ENCODE assay signal across 9 mouse cellular contexts in genomic region chr19:25237492-25238040, GRCm38 (mm10). TPM values are rescaled to one million over a fixed set of nuclear protein-coding genes. Genes with fewer than 3 reads are reported as not detected.
DNase-seq lines count a peak whose midpoint lies in the region; ATAC-seq and TF ChIP-seq lines count a peak whose summit lies in the region.
"Had no signal": no experiment of that assay in that cellular context is flagged by ENCODE, and none has a peak within 500 bp of the region (broad histone marks: within the 10 kb centered on the region; RNA-seq: fewer than 3 reads in every experiment).

No protein-coding gene starts in this region.

- no peak overlapping the region for H3K27ac ChIP-seq in forebrain, embryonic 11.5 days (ENCODE audit: low read depth, low read length)

- no peaks in the 10 kb centered on the region; the same call in 1 of the 2 replicates for H3K9me3 ChIP-seq in forebrain, embryonic 11.5 days (ENCODE audit: control insufficient read depth, low read length)

- H3K4me1 ChIP-seq in forebrain, embryonic 11.5 days (replicated peaks; ENCODE audit: control insufficient read depth, insufficient read depth, low read length): no peaks in the 10 kb centered on the region; the same call in 1 of the 2 replicates
- H3K4me1 ChIP-seq in lung, adult 2 months (ENCODE audit: control insufficient read depth, insufficient read depth, low read length): no peaks in the 10 kb centered on the region; the same call in 1 of the 2 replicates

- peak overlapping the region; percentile 72 for H3K9ac ChIP-seq in forebrain, embryonic 11.5 days (ENCODE audit: low read length)

- peak overlapping the region; percentile 99 for H3K4me2 ChIP-seq in forebrain, embryonic 11.5 days (ENCODE audit: low read depth, low read length, severe bottlenecking)

- no peak for TF ChIP-seq POLR2A in lung, adult 2 months (IDR thresholded peaks at IDR 0.05; ENCODE audit: borderline replicate concordance, extremely low read depth, low read depth, low read length)

- H3K27me3 ChIP-seq in forebrain, embryonic 11.5 days (ENCODE audit: control insufficient read depth, insufficient read depth, low read length): peaks cover 3% of the 10 kb centered on the region

- no peak for TF ChIP-seq CTCF in lung, adult 2 months (IDR thresholded peaks at IDR 0.05; ENCODE audit: insufficient read depth, low read length)

- no peak; the same call in 1 of the 2 replicates for ATAC-seq in forebrain, embryonic 11.5 days (replicated peaks; ENCODE audit: low FRiP score)
- no peak for ATAC-seq in granulocyte monocyte progenitor cell, adult 5-6 weeks (replicated peaks; ENCODE audit: poor library complexity, severe bottlenecking)

- intact Hi-C loops in heart, postnatal 14 days (cut with DNase I): loop anchor here (2.0 to 5.0 kb wide), 2 partner anchors 95 to 105 kb away; no protein-coding TSS in a partner anchor

- DNase-seq in lung, adult 18-20 months: peak; percentile 18 to 30
- no peak for DNase-seq in lung, postnatal 25 days (ENCODE audit: low spot score)
- DNase-seq in forebrain, embryonic 11.5 days (ENCODE audit: low spot score): peak; percentile 79
- DNase-seq in heart, postnatal 14 days: peak; percentile 53 to 76
- DNase-seq in kidney, postnatal 4 days: peak; percentile 76 to 87
- peak; percentile 25 for DNase-seq in lung, adult 2 months
- DNase-seq in ovary, postnatal 36 days (ENCODE audit: low spot score): peak; percentile 73

- no peaks in the 10 kb centered on the region for H3K36me3 ChIP-seq in forebrain, embryonic 11.5 days (ENCODE audit: control insufficient read depth, insufficient read depth, low read length)
- H3K36me3 ChIP-seq: G1E had no signal

- H3K4me3 ChIP-seq in forebrain, embryonic 11.5 days (ENCODE audit: low read depth, low read length): peak overlapping the region; percentile 66
- H3K4me3 ChIP-seq in lung, adult 2 months (replicated peaks; ENCODE audit: extremely low read depth, low read depth, low read length): peak overlapping the region; percentile 67

- WGBS in forebrain, embryonic 11.5 days: under 1% methylated on average over 35 of the region's 35 CpGs
- 2% methylated on average over 35 of the region's 35 CpGs for WGBS in lung, adult 2 months

RNA-seq across cellular contexts. Expression of gene Kank1, which starts 0.8 kb away (rescaled TPM):
- polyA plus RNA-seq in forebrain, embryonic 11.5 days (2014; fragmentation: Nextera tagmentation; extraction: Ambion mirVana): 9.6 and 15.3 TPM in 2 replicates
- total RNA-seq in heart, postnatal 14 days (2021): 10 to 100 TPM; 35.2 to 38.2 TPM
- 26.0 and 38.2 TPM in 2 replicates for polyA plus RNA-seq in lung, adult 2 months (2012; rRNA removed)
- total RNA-seq in granulocyte monocyte progenitor cell, adult 5-6 weeks (2014; fragmentation: Nextera tagmentation): not detected in 2 replicates
- total RNA-seq in granulocyte monocyte progenitor cell, adult 5-6 weeks (2017): not detected in 2 replicates
- polyA plus RNA-seq: G1E had no signal

Comparison
In these comparisons a context has a peak if more than half of its experiments do, and no peak if none do; other contexts are left out.
1. RNA of gene Kank1, which starts 0.8 kb away (total RNA-seq): 35.2 to 38.2 TPM in heart, postnatal 14 days; not detected in granulocyte monocyte progenitor cell, adult 5-6 weeks; every median in the first group is over 10 times any median in the second.